In the genomic region with DNA sequence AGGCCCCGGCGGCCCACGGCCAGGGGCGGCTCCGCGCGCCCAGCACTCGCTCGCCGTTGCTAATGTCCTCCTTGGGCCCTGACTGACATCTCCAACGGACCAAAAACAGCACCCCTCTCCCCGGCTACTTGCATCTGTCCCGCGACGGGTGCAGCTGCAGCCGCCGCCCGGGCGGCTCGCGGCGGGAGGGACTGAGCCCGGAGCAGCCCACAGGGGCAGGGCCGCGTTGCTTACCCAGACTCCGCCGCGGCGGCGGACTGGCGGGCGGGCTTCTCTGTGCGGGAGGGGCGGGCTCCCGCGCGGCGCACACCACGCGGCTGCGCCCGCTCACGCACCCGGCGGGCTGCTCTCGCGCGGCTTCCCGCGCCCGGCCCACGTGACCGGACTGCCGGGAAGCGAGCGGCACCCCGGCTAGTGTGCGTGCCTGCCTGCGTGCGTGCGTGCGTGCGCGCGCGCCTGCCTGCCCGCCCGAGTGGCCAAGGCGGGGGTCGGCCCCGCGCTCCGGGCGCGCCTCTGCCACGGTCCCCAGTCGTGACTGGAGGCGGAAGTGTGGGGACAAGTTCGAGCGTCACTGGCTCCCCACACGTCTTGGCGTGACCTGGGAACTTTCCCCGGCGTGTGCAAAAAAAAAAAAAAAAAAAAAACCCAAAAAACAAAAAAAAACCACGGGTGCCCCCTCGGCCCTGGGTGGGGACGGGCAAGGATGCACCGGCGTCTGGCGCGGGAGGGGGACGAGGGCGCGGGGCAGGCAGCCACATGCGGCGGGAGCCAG, we compare ENCODE assay signal across 8 mouse cellular contexts. TPM values are rescaled to one million over a fixed set of nuclear protein-coding genes. Genes with fewer than 3 reads are reported as not detected.
A peak's percentile ranks its signal among the peaks of the same experiment; 100 is the strongest.
DNase-seq lines count a peak whose midpoint lies in the region; ATAC-seq lines count a peak whose summit lies in the region.

A gene (minus strand): TSS at position 397 of the 772 bp plus-strand sequence.

- H3K4me2 ChIP-seq in embryonic facial prominence, embryonic 13.5 days, result peak within 1 kb of the TSS; percentile 82
- peak within 1 kb of the TSS; percentile 92 for H3K4me2 ChIP-seq in limb, embryonic 13.5 days (replicated peaks)
- peak within 1 kb of the TSS; percentile 95 for H3K4me2 ChIP-seq in midbrain, embryonic 15.5 days

- peak within 1 kb of the TSS; percentile 100 for H3K27ac ChIP-seq in embryonic facial prominence, embryonic 13.5 days
- H3K27ac ChIP-seq in limb, embryonic 13.5 days, result peak within 1 kb of the TSS; percentile 100
- H3K27ac ChIP-seq in midbrain, embryonic 15.5 days, result peak within 1 kb of the TSS; percentile 96

- H3K4me1 ChIP-seq in embryonic facial prominence, embryonic 13.5 days, result peaks cover 49% of the 10 kb centered on the region
- H3K4me1 ChIP-seq in limb, embryonic 13.5 days, result peaks cover 58% of the 10 kb centered on the region
- peaks cover 37% of the 10 kb centered on the region for H3K4me1 ChIP-seq in midbrain, embryonic 15.5 days

- no peaks in the 10 kb centered on the region for H3K9me3 ChIP-seq in embryonic facial prominence, embryonic 13.5 days
- no peaks in the 10 kb centered on the region for H3K9me3 ChIP-seq in limb, embryonic 13.5 days
- no peaks in the 10 kb centered on the region for H3K9me3 ChIP-seq in midbrain, embryonic 15.5 days

- WGBS in embryonic facial prominence, embryonic 13.5 days, result under 1% methylated on average over 80 of the region's 96 CpGs
- WGBS in limb, embryonic 13.5 days, result under 1% methylated on average over 92 of the region's 96 CpGs
- WGBS in midbrain, embryonic 15.5 days, result 1% methylated on average over 95 of the region's 96 CpGs

- peak; percentile 81 for ATAC-seq in embryonic facial prominence, embryonic 13.5 days (ENCODE audit: insufficient number of reproducible peaks, insufficient read depth, low FRiP score, low TSS enrichment, low read depth)
- ATAC-seq in limb, embryonic 13.5 days (ENCODE audit: low FRiP score, low read depth), result peak; percentile 78
- ATAC-seq in midbrain, embryonic 15.5 days (replicated peaks), result peak; percentile 92

- peak within 1 kb of the TSS; percentile 99 for H3K9ac ChIP-seq in embryonic facial prominence, embryonic 13.5 days
- H3K9ac ChIP-seq in limb, embryonic 13.5 days, result peak within 1 kb of the TSS; percentile 99
- peak within 1 kb of the TSS; percentile 97 for H3K9ac ChIP-seq in midbrain, embryonic 15.5 days

- peak within 1 kb of the TSS; percentile 89 for H3K4me3 ChIP-seq in embryonic facial prominence, embryonic 13.5 days
- H3K4me3 ChIP-seq in limb, embryonic 13.5 days, result peak within 1 kb of the TSS; percentile 95
- H3K4me3 ChIP-seq in midbrain, embryonic 15.5 days, result peak within 1 kb of the TSS; percentile 64

- peak; percentile 91 for DNase-seq in 3134 (ENCODE audit: extremely low read depth, insufficient read length, low spot score)
- peak; percentile 85 to 93 for DNase-seq in adrenal gland, postnatal 36 days
- DNase-seq in heart, adult 8-10 months (ENCODE audit: low spot score), result peak; percentile 61
- peak; percentile 82 for DNase-seq in kidney, adult 9 months
- peak; percentile 69 to 77 for DNase-seq in spleen, adult 18-20 months

- H3K27me3 ChIP-seq in embryonic facial prominence, embryonic 13.5 days, result no peaks in the 10 kb centered on the region
- no peaks in the 10 kb centered on the region for H3K27me3 ChIP-seq in limb, embryonic 13.5 days
- H3K27me3 ChIP-seq in midbrain, embryonic 15.5 days (replicated peaks), result no peaks in the 10 kb centered on the region

- no peaks in the 10 kb centered on the region for H3K36me3 ChIP-seq in embryonic facial prominence, embryonic 13.5 days
- H3K36me3 ChIP-seq in limb, embryonic 13.5 days, result no peaks in the 10 kb centered on the region
- no peaks in the 10 kb centered on the region for H3K36me3 ChIP-seq in midbrain, embryonic 15.5 days (replicated peaks)

RNA-seq across cellular contexts. Expression of the gene that starts here (rescaled TPM):
- 1 to 10 TPM; 5.9 to 9.9 TPM for total RNA-seq in adrenal gland, postnatal 36 days (2021)
- 20.1 and 22.3 TPM in 2 replicates for polyA plus RNA-seq in embryonic facial prominence, embryonic 13.5 days (2015; fragmentation: Nextera tagmentation; extraction: Ambion mirVana)
- total RNA-seq in heart, adult 8-10 months (2022), result 10 to 100 TPM in 2 of 4 experiments, 1 to 10 TPM in 2; 6.7 to 11.3 (median 8.8) TPM
- polyA plus RNA-seq in limb, embryonic 13.5 days (2015; fragmentation: Nextera tagmentation; extraction: Ambion mirVana), result 21.6 and 22.3 TPM in 2 replicates
- polyA plus RNA-seq in midbrain, embryonic 15.5 days (2015; fragmentation: Nextera tagmentation; extraction: Ambion mirVana), result 14.6 and 15.1 TPM in 2 replicates

Comparison
In these comparisons a context has a peak if more than half of its experiments do, and no peak if none do; other contexts are left out.
1. Peak in every context shown above with its lines: DNase-seq, ATAC-seq, H3K4me3 ChIP-seq and H3K27ac ChIP-seq.